Mouse (Mus musculus): ENCODE measurements at regions not wholly inside any gene's neighbourhood (a gene's known extent, or its start where the extent isn't known, plus 50 kb on each side); places are given as distances from the start of the nearest gene placed in this dataset.

DNA sequence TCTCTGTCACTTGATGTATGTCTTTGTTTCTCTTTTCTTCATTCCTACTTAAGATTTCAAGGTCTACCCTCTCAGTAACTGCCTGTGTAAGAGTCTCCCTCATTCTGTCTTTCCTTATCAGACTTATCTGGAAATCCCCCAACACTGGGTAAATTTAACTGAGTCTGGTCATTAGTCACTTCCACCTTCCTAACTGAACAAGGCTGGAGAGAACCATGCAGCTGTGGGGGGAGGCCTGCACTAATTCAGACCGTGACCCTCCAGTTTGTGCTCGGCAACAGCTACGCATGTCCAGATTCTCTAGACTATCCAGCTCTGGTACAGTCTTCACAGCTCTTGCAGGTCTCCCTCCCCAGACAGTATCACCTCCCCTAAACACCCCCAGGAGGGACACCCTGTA is 103.3 kb downstream of the Prox1 start:
- Histone ChIP-seq H3K4me3 (replicated peaks) (no peak overlapping the region), H3K27ac (no peak overlapping the region), H3K27me3 (replicated peaks) (no peaks in the 10 kb centered on the region), H3K4me1 (replicated peaks) (no peaks in the 10 kb centered on the region), H3K9ac (no peak overlapping the region), H3K36me3 (no peaks in the 10 kb centered on the region), H3K9me3 (no peaks in the 10 kb centered on the region), H3K4me2 (replicated peaks) (no peak overlapping the region)
- whole genome bisulfite sequencing: 58% methylated on average over 3 of the region's 3 CpGs
- no peak for ATAC-seq

DNA sequence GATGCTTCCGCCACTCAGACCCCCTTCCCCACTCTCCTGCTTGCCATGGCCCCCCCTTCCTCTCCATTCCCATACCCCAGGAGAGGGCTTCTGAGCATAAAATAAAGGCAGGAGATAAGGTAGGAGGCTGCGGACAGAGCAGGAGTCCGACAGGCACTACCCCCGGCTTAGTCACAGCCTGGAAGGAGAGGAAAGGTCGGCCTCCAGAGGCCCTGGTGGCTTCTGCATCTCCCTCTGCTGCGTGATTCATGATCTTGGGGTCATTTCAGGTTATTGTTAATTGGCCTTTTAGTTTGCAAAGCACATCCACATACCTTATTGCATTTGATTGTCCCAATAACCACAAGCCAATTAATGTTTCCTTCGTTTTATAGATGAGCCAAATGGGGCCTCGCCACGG is 104.1 kb downstream of the Prox1 start:
- H3K9me3 ChIP-seq: no peaks in the 10 kb centered on the region
- H3K4me1 ChIP-seq (replicated peaks): 0 out of 2 replicates have a peak, but pooled peaks cover 2% of the 10 kb centered on the region
- no peak for ATAC-seq
- no peaks in the 10 kb centered on the region for H3K36me3 ChIP-seq
- no peaks in the 10 kb centered on the region for H3K27me3 ChIP-seq (replicated peaks)
- no peak overlapping the region for H3K4me3 ChIP-seq (replicated peaks)
- H3K4me2 ChIP-seq (replicated peaks): no peak overlapping the region
- H3K27ac ChIP-seq: no peak overlapping the region
- no peak overlapping the region for H3K9ac ChIP-seq
- WGBS: 65% methylated on average over 9 of the region's 9 CpGs

DNA sequence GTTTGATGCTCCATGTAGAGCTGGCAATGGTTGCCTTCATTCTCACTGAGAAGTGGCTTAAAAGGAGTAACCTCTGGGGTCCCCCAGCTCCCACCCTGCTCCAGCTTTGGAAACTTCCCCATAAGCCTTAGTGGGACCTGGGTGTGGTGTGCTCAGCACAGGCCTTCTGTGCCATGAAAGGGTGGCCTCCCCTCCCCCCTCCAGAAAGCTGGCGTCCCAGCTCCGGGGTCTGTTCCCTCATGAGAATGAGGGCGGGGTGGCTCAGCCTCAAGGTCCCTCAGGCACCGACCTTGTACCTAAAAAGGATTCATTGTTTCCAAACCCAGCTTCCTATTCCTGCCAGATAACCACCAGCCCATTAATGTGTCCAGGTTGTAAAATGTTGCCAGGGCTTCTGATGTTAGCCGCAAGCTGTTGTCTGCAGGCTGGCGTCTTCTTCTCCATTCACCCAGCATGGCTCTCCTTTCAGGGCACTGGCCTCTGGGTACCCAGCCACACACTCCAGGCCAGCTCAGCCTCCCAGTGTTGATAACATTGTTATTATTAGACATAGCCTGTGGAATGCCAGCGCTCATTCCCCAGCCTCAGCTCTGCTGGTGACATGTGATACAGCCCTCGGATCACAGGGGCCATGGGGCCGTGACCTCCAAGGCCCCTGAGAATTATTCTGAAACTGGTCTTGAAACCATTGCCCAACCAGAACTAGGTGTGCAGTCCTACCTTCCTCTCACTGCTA is 108.8 kb downstream of the Prox1 start:
- H3K4me1 ChIP-seq (replicated peaks): 0 out of 2 replicates have a peak, but pooled peaks cover 6% of the 10 kb centered on the region
- H3K9me3 ChIP-seq: no peaks in the 10 kb centered on the region
- H3K27me3 ChIP-seq (replicated peaks): no peaks in the 10 kb centered on the region
- H3K4me3 ChIP-seq (replicated peaks): no peak overlapping the region
- WGBS: 25% methylated on average over 9 of the region's 9 CpGs
- H3K9ac ChIP-seq: no peak overlapping the region
- no peaks in the 10 kb centered on the region for H3K36me3 ChIP-seq
- H3K27ac ChIP-seq: no peak overlapping the region
- ATAC-seq: peak; percentile 44
- no peak overlapping the region for H3K4me2 ChIP-seq (replicated peaks)

DNA sequence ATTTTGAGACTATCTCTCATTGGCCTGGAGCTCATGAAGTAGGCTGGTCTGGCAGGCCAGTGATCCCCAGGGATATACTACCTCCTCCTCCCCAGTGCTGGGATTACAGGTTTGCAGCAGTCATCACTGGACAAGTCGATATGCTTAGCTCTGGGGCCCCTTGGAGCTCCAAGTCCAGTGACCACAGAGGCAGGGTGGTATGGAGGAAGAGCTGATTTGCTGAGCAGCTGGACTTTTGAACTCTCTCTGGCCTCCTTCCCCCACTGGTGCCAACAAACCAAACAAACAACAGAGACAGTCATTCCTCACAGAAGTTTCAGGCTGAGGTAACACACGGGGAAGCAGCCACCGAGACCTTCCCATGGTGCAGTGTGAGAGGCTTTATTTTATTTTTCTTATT is 111.5 kb downstream of the Prox1 start:
- no peaks in the 10 kb centered on the region for H3K36me3 ChIP-seq
- H3K9ac ChIP-seq: no peak overlapping the region
- ATAC-seq: peak; percentile 87
- no peaks in the 10 kb centered on the region for H3K9me3 ChIP-seq
- H3K4me3 ChIP-seq (replicated peaks): no peak overlapping the region
- H3K27me3 ChIP-seq (replicated peaks): no peaks in the 10 kb centered on the region
- no peak overlapping the region for H3K4me2 ChIP-seq (replicated peaks)
- H3K27ac ChIP-seq: no peak overlapping the region
- 0 out of 2 replicates have a peak, but pooled peaks cover 6% of the 10 kb centered on the region for H3K4me1 ChIP-seq (replicated peaks)
- 25% methylated on average over 3 of the region's 3 CpGs for WGBS

DNA sequence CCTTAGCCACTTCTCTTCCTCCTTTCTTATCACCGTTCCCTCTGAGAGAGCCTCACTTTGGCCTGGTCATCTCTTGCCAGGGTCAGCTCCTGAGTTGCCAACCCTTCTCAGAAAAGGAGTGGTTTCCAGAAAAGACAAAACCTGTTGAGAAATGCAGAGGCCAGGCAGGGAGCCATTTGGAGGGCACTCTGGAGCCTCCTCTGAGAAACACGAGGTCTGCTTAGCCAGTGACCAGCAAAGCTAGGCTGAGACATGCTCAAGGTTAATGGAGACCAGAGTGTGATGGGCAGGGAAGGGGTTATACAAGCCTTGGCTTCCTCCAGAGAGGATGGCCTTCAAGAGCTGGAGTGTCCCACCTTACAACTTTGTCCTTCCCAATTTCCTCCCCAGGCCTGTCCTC is 113.6 kb downstream of the Prox1 start:
- H3K9ac ChIP-seq: no peak overlapping the region
- H3K27me3 ChIP-seq (replicated peaks): no peaks in the 10 kb centered on the region
- ATAC-seq: no peak
- no peak overlapping the region for H3K4me2 ChIP-seq (replicated peaks)
- 0 out of 2 replicates have a peak, but pooled peaks cover 6% of the 10 kb centered on the region for H3K4me1 ChIP-seq (replicated peaks)
- no peak overlapping the region for H3K4me3 ChIP-seq (replicated peaks)
- no peaks in the 10 kb centered on the region for H3K9me3 ChIP-seq
- no peak overlapping the region for H3K27ac ChIP-seq
- no peaks in the 10 kb centered on the region for H3K36me3 ChIP-seq
- 74% methylated on average over 2 of the region's 2 CpGs for WGBS

DNA sequence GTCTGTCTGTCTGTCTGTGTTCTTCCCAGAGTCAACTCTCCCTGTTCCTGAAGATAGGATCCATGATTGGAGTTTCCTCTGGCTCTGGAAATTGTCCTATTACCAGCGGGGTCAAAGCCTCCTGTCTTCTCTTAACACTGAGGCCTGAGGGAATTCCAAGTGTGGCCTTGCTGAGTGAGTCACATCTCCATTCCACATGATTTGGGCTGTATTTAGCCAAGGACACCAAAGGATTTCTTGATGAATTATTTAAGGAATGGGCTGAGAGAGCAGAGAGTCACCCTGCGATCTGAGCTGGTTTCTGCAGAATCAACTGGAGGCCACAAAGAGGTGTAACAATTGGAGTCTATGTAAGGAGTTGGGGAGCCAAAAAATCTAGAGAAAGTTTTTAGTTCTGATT is 118.6 kb downstream of the Prox1 start:
- 86% methylated on average over 2 of the region's 2 CpGs for WGBS
- H3K9me3 ChIP-seq: no peaks in the 10 kb centered on the region
- H3K27ac ChIP-seq: no peak overlapping the region

DNA sequence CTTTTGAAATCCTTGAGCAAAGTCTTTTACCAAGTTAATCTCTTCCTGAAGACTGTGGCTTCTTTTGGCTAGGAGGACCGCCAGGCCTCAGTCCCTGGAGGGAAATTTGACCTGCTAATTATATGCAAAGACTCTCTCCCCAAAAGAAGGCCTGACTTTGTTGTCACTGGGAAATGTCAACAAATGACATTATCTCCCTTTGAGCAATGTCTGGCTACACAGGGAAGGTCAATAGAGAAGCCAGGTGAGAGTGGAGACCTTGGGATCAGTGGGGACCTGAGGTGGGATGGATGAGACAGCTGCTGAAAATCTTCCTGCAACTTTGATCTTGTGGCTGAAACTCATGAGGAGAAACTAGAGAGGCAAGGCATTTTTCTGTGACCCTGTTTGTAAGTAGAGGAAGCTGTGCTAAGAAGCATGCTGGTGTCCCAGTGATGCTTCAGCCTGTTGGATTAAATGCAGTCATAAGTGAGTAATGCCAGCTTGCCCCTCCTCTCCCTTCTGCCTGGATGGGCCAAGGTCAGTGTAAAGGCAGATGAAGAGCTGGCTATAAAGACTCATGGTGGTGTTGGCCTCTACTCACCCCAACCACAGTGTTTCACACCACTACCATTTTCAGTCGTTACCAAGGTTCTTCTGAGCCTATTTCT is 121.9 kb downstream of the Prox1 start:
- H3K4me1 ChIP-seq (replicated peaks): no peaks in the 10 kb centered on the region
- no peak overlapping the region for H3K9ac ChIP-seq
- no peak overlapping the region for H3K4me2 ChIP-seq (replicated peaks)
- no peak overlapping the region for H3K27ac ChIP-seq
- H3K9me3 ChIP-seq: no peaks in the 10 kb centered on the region
- H3K4me3 ChIP-seq (replicated peaks): no peak overlapping the region
- no peak for ATAC-seq
- WGBS: 60% methylated on average over 2 of the region's 2 CpGs
- no peaks in the 10 kb centered on the region for H3K36me3 ChIP-seq
- H3K27me3 ChIP-seq (replicated peaks): no peaks in the 10 kb centered on the region

More for the DNA sequence above, 118.6 kb downstream of the Prox1 start:
- ATAC-seq: no peak
- no peaks in the 10 kb centered on the region for H3K27me3 ChIP-seq (replicated peaks)
- H3K4me1 ChIP-seq (replicated peaks): no peaks in the 10 kb centered on the region
- no peak overlapping the region for H3K4me2 ChIP-seq (replicated peaks)
- H3K9ac ChIP-seq: no peak overlapping the region
- H3K4me3 ChIP-seq (replicated peaks): no peak overlapping the region
- H3K36me3 ChIP-seq: no peaks in the 10 kb centered on the region

DNA sequence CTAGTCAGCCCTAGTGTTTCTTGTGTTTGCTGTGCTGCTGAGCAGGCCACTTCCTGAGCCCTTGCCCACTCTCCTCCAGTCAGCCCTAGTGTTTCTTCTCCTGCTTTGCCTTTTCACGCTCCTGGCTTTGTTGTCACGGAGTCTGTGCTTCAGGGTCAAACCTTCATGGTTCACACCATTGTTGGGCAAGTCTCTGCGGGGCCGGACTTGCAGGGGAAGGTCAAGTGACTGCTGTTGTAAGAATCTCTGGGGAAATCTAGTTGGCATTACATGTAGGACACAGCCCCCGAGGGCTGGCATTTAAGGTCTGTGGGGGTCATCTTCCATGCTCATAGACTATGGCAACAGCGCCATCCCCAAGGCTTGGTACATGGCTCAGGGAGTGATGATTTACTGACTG is 123.3 kb downstream of the Prox1 start:
- Histone ChIP-seq H3K4me2 (replicated peaks) (no peak overlapping the region), H3K4me1 (replicated peaks) (no peaks in the 10 kb centered on the region), H3K9me3 (no peaks in the 10 kb centered on the region), H3K4me3 (replicated peaks) (no peak overlapping the region), H3K27me3 (replicated peaks) (no peaks in the 10 kb centered on the region), H3K9ac (no peak overlapping the region), H3K36me3 (no peaks in the 10 kb centered on the region), H3K27ac (no peak overlapping the region)
- ATAC-seq: no peak
- 82% methylated on average over 6 of the region's 6 CpGs for WGBS

DNA sequence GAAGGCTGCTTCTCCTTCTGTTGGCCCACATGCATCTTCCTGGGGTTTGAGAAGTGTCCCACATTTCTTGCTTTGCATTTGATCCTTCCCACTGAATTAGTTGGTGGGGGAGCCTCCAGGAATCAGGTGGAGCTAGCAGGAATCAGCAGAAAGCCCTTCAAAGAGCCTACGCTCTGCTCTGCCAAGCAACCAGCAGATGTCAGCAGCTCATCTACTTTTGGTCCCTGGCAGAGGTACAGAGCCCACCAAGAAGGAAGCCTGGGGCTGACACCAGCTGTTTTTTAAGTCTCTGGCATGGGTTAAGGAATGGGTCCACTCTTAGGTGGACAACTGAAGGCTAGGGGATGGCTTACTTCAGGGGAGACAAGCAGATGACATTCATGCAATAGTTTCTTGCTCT is 123.6 kb upstream of the Smyd2 start:
- WGBS: 30% methylated on average over 1 of the region's 1 CpGs
- no peak for ATAC-seq

DNA sequence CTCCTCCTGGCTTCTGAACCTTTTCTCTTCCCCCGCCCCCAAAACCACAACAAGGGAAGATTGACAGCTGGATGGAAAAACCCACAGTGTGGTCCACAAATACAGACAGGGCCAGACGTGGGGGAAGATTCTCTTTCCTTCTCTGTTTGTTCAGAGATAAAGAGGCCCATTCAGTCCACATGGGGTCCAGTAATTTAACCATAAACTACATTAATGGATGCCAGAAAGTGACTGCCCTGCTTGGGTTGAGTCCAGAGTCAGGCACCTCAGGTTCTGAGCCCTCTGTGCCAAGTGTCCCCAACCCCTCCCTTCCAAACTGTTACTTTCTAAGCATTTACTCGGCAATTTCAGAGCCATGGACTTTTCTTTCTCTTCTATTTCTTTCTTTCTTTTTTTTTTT is 121.9 kb upstream of the Smyd2 start:
- Histone ChIP-seq H3K27me3 (replicated peaks) (no peaks in the 10 kb centered on the region), H3K4me2 (replicated peaks) (no peak overlapping the region), H3K36me3 (no peaks in the 10 kb centered on the region), H3K4me1 (replicated peaks) (no peaks in the 10 kb centered on the region), H3K4me3 (replicated peaks) (no peak overlapping the region), H3K9ac (no peak overlapping the region), H3K9me3 (no peaks in the 10 kb centered on the region), H3K27ac (no peak overlapping the region)
- 47% methylated on average over 3 of the region's 3 CpGs for WGBS
- ATAC-seq: no peak

More for the DNA sequence above, 123.6 kb upstream of the Smyd2 start:
- no peak overlapping the region for H3K4me3 ChIP-seq (replicated peaks)
- H3K4me2 ChIP-seq (replicated peaks): no peak overlapping the region
- no peaks in the 10 kb centered on the region for H3K36me3 ChIP-seq
- H3K27me3 ChIP-seq (replicated peaks): no peaks in the 10 kb centered on the region
- H3K9ac ChIP-seq: no peak overlapping the region
- no peaks in the 10 kb centered on the region for H3K4me1 ChIP-seq (replicated peaks)
- H3K9me3 ChIP-seq: no peaks in the 10 kb centered on the region
- no peak overlapping the region for H3K27ac ChIP-seq

DNA sequence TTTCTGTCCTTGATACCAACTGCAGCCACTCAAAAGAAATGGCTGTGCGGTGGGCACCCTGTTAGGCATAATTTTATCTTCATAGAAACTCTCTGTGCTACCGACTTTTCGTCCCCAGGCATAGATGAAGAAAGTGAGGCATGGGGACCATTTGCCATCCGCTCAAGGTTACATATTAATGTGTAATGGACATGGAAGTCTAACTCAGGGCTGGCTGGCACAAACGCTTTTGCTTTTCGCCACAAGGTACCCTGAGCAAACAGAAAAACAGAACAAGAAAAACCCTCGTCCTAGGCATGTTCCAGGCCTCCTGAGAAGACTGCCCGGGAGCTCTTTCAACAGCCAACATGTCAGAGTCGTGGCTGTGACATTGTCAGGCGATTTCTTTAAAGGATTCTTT is 121.0 kb upstream of the Smyd2 start:
- WGBS: 84% methylated on average over 10 of the region's 10 CpGs
- ATAC-seq: no peak
- H3K9ac ChIP-seq: no peak overlapping the region
- no peak overlapping the region for H3K27ac ChIP-seq
- no peak overlapping the region for H3K4me2 ChIP-seq (replicated peaks)
- H3K27me3 ChIP-seq (replicated peaks): no peaks in the 10 kb centered on the region
- H3K9me3 ChIP-seq: no peaks in the 10 kb centered on the region
- H3K4me1 ChIP-seq (replicated peaks): no peaks in the 10 kb centered on the region; the same call in 1 of the 2 replicates
- no peaks in the 10 kb centered on the region for H3K36me3 ChIP-seq
- no peak overlapping the region for H3K4me3 ChIP-seq (replicated peaks)

DNA sequence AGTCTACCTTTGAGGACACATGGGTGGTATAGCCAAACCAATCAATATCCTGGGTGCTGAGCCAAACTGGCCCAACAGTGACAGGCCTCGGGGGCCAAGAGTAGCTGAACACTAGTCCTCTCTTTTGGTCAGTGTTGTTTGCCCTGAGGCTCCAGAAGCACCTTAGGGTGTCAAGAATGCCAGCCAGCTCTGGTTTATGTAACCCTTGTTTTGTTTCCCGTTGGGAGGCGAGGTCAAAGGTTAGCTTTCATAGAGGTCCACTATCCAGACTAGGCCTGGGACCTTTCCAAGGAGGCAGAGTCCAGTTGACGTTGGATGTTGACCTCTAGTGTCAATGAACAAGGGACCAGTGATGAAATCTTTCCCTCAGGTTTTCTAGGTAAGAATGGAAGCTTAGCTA is 120.0 kb upstream of the Smyd2 start:
- ATAC-seq: no peak
- WGBS: 71% methylated on average over 4 of the region's 4 CpGs

More for the DNA sequence above, 120.0 kb upstream of the Smyd2 start:
- Histone ChIP-seq H3K9ac (no peak overlapping the region), H3K4me1 (replicated peaks) (no peaks in the 10 kb centered on the region; the same call in 1 of the 2 replicates), H3K9me3 (no peaks in the 10 kb centered on the region), H3K4me3 (replicated peaks) (no peak overlapping the region), H3K36me3 (no peaks in the 10 kb centered on the region), H3K4me2 (replicated peaks) (no peak overlapping the region), H3K27me3 (replicated peaks) (no peaks in the 10 kb centered on the region), H3K27ac (no peak overlapping the region)
